Mouse (Mus musculus) thymus, adult 2 months (tissue): Measurements from ENCODE around the gene Atp4b. TPM values are rescaled to one million over a fixed set of nuclear protein-coding genes. Genes with fewer than 3 reads are reported as not detected.

Source experiments
- DNase-seq: peaks from one replicate; pipeline ENCODE4 v3.0.0; 2021
- H3K27ac ChIP-seq: fragments of 200-500 bp; 2 replicates; pipeline ENCODE4 v1.5.1; 2012; ENCODE audit warnings: low read length, control low read depth; ENCODE audit not compliant: control insufficient read depth, insufficient read depth
- H3K27me3 ChIP-seq: fragments of 200-500 bp; 2 replicates; pipeline ENCODE4 v1.6.1; 2012; ENCODE audit warnings: mild to moderate bottlenecking, low read length, moderate library complexity, mixed read lengths; ENCODE audit not compliant: control insufficient read depth, insufficient read depth
- H3K36me3 ChIP-seq: fragments of 200-500 bp; 2 replicates; pipeline ENCODE4 v1.6.1; 2012; ENCODE audit warnings: mild to moderate bottlenecking, low read length, moderate library complexity; ENCODE audit not compliant: control insufficient read depth, insufficient read depth
- H3K4me1 ChIP-seq: fragments of 200-500 bp; replicated peaks from 2 replicates; pipeline ENCODE4 v1.6.1; 2012; ENCODE audit warnings: low read length; ENCODE audit not compliant: control insufficient read depth, insufficient read depth
- H3K4me3 ChIP-seq: fragments of 200-500 bp; 2 replicates; pipeline ENCODE4 v1.5.1; 2012; ENCODE audit warnings: mild to moderate bottlenecking, low read length, control low read depth, moderate library complexity; ENCODE audit not compliant: control insufficient read depth, insufficient read depth
- CTCF ChIP-seq: fragments of 200-500 bp; IDR thresholded peaks from 2 replicates; pipeline ENCODE4 v1.5.1; 2012; ENCODE audit warnings: mild to moderate bottlenecking, control low read depth, low read length, moderate library complexity, borderline replicate concordance; ENCODE audit not compliant: control insufficient read depth, poor library complexity, insufficient read depth; ENCODE audit errors: extremely low read depth
- POLR2A ChIP-seq: fragments of 200-500 bp; IDR thresholded peaks from 2 replicates; pipeline ENCODE4 v1.6.1; 2012; ENCODE audit warnings: mild to moderate bottlenecking, low read length, control low read depth, moderate library complexity; ENCODE audit not compliant: control insufficient read depth, poor library complexity, insufficient read depth; ENCODE audit errors: extremely low read depth
- WGBS: fragments of 180-500 bp; shearing (Covaris S2); methylation state at CpG from one replicate; pipeline ENCODE4 v1.1.7; 2018; 5-methylcytosine and 5-hydroxymethylcytosine counted together
- polyA plus RNA-seq: library from polyadenylated mRNA; depleted of rRNA; stranded (reverse); fragments of >200 nt; gene quantifications from 2 replicates; pipeline ENCODE4 v1.2.3, GENCODE M21; 2012

The Atp4b gene
- polyA plus RNA-seq, 1 experiment: 0.65 TPM

DNA sequence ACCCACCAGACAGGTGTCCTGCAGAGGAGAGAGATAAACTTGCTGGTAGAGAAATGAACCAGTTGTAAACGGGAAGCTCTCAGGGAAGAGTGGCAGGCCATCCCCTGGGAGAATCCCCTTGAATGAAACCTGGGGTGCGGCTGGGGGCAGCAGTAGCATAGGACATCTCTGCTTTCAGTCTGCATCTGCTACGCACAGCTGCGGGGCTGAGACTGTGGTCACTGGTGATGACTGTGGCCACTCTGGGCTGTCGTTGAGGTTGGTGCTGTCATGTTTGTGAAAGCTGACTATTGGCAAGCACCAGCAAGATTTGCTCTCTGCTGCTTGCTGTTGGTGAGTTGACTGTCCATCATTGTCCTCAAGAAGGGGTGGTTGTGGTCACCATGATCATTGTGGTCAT, 45.0 kb downstream of the Atp4b start:
- no peak overlapping the region for H3K27ac ChIP-seq
- no peaks in the 10 kb centered on the region for H3K27me3 ChIP-seq
- WGBS: 89% methylated on average over 5 of the region's 5 CpGs
- H3K4me3 ChIP-seq: no peak overlapping the region
- H3K4me1 ChIP-seq: no peaks in the 10 kb centered on the region
- H3K36me3 ChIP-seq: peaks cover 44% of the 10 kb centered on the region
- no peak for TF ChIP-seq POLR2A
- no peak for TF ChIP-seq CTCF
- no peak for DNase-seq

DNA sequence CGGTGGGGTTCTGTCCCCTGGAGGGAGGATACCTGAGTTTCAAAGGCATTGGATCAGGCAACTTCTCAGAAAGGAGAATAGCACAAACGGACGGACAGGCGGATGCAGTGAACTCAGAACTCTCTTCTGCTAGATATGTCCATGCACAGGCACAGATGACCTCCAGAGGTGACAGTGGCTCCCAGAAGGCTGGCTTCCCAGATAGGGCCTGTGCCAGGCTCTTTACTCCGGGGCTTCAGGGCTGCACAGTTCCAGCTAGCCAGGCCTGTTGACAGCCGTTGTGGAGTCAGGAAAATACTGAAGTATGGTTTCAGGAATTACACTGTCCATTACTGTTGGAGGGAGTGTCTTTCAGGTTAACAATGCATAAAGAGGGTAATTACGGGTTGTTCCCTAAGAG, 46.6 kb downstream of the Atp4b start:
- DNase-seq: no peak
- H3K27me3 ChIP-seq: no peaks in the 10 kb centered on the region
- WGBS: 97% methylated on average over 7 of the region's 7 CpGs
- no peak overlapping the region for H3K4me3 ChIP-seq
- TF ChIP-seq CTCF (no peak), POLR2A (no peak)
- H3K4me1 ChIP-seq: no peaks in the 10 kb centered on the region
- H3K27ac ChIP-seq: no peak overlapping the region
- peaks cover 34% of the 10 kb centered on the region for H3K36me3 ChIP-seq

DNA sequence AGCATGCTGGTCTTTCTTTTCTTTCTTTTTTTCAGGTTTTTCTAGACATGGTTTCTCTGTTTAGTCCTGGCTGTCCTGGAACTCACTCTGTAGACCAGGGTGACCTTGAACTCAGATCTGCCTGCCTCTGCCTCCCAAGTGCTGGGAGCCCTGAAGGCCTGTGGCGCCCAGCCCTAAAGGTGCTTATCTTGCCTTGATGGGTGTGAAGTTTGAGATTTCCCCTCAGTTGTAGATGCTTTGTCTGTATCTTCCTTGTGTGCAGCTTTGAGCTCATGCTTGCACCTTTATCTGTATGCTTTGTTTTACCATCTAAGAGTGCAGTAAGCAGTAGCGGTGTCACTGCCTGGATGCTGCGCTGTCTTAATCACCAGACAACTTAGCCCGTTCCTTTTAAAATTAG, 53.5 kb downstream of the Atp4b start:
- Histone ChIP-seq H3K27ac (no peak overlapping the region), H3K4me1 (peaks cover 6% of the 10 kb centered on the region), H3K4me3 (no peak overlapping the region), H3K36me3 (peaks cover 16% of the 10 kb centered on the region), H3K27me3 (no peaks in the 10 kb centered on the region)
- DNase-seq: no peak
- WGBS: 96% methylated on average over 4 of the region's 4 CpGs
- no peak for TF ChIP-seq POLR2A
- TF ChIP-seq CTCF: no peak

DNA sequence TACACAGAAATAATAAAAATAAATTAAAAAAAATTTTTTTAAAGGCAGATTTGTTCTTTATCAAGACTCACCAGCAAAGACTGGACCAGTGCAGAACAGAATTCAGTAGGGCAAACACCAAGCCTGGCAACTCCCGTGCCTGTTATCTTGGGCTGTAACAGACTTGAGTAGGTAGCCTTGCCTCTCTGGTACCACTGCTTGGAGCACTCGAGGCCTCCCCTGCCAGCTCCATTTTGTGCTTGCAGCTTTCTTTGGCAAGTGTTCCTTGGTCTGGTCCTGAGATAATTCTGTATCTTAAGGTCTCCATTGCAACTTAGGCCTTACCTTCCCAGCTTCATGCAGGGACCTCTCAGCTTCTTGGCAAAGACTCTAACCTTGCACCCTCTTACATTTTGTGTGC, 54.3 kb downstream of the Atp4b start:
- Histone ChIP-seq H3K27me3 (no peaks in the 10 kb centered on the region), H3K36me3 (peaks cover 16% of the 10 kb centered on the region), H3K4me1 (peaks cover 7% of the 10 kb centered on the region), H3K4me3 (no peak overlapping the region), H3K27ac (no peak overlapping the region)
- 94% methylated on average over 2 of the region's 2 CpGs for WGBS
- no peak for DNase-seq
- TF ChIP-seq POLR2A (no peak), CTCF (no peak)

DNA sequence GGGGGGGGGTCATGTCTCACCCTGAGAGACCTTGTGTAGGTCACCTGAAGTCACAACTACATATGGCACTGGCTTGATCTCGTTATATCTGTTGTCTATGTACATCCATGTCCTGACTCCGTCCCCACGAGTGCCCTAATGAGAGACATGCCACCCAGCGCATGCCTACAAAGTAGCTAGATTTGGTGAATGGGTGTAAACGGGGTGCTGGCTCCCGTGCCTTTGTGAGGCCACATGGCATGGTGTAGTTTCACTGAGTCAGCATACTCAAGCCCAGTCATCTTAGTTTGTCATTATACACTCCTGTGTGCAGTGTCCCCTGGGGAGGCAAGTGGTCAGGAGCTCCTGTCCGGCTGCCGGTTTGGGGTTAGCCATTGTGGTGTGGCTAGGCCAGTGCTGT, 56.0 kb downstream of the Atp4b start:
- TF ChIP-seq POLR2A (no peak), CTCF (no peak)
- no peak for DNase-seq
- no peak overlapping the region for H3K27ac ChIP-seq
- H3K36me3 ChIP-seq: peaks cover 16% of the 10 kb centered on the region
- H3K27me3 ChIP-seq: no peaks in the 10 kb centered on the region
- H3K4me1 ChIP-seq: peaks cover 7% of the 10 kb centered on the region
- no peak overlapping the region for H3K4me3 ChIP-seq
- 89% methylated on average over 8 of the region's 8 CpGs for WGBS

DNA sequence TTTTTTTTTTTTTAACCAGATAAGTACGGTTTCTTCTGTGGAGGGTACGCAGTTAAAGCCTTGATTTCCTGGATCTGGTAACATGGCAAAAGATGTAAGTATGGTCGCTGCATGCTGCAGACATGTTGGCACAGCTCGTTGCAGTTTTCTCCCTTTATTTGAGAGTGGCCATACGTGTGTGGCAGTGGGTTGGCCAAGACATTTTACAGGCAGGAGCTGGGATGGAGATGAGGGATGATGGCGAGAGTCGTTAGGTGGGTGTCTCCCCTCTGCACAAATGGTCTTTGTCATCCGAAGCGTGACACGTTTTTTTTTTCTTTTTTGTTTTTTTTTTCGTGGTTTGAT, 57.0 kb downstream of the Atp4b start:
- H3K4me1 ChIP-seq: peaks cover 7% of the 10 kb centered on the region
- peak overlapping the region; percentile 19 for H3K4me3 ChIP-seq
- no peak overlapping the region for H3K27ac ChIP-seq

DNA sequence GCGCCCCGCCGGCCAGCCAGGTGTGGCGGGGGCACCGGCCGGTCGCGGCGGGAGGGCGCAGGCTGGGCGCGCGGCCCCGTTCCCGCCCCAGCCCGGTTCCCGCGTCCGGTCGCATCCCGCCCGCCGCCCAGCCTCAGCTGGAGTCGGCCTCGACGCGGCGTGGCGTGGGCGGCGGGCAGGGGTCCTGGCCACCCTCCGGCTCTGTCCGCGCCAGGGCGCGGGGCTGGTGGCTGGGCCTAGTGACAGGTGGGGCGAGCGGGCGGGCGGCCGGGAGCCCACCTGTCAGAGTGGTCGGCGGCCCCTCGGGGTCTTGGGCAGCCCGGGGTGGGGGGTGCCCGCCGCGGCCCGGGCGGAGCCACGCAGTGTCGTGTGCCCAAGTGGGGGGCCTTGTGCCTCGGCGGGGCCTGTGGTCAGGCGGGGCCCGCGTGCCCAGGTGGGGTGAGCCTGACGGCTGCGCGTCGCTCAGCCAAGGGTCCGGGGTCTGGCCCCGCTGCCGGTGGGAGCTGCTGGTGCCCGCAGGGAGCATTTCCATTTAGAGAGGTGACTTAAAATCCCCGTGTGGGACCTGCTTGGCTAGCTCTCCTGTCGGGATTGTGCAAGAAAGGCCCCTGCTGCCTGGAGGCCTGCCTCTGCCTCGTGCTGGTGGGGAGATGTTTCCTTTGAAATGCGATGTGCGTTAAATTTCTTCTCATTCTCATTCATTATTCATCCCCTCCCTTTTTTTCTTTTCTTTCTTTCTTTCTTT, 57.6 kb downstream of the Atp4b start:
- H3K27me3 ChIP-seq: no peaks in the 10 kb centered on the region
- TF ChIP-seq CTCF (no peak), POLR2A (no peak)
- H3K27ac ChIP-seq: no peak overlapping the region
- H3K4me3 ChIP-seq: peak overlapping the region; percentile 82
- DNase-seq: peak; percentile 44
- H3K4me1 ChIP-seq: peaks cover 7% of the 10 kb centered on the region
- WGBS: 1% methylated on average over 70 of the region's 70 CpGs
- H3K36me3 ChIP-seq: peaks cover 10% of the 10 kb centered on the region

More for the DNA sequence above, 57.0 kb downstream of the Atp4b start:
- no peak for TF ChIP-seq POLR2A
- no peak for TF ChIP-seq CTCF
- WGBS: 8% methylated on average over 11 of the region's 11 CpGs
- Histone ChIP-seq H3K27me3 (no peaks in the 10 kb centered on the region), H3K36me3 (peaks cover 13% of the 10 kb centered on the region)
- DNase-seq: no peak
